Mouse (Mus musculus): ENCODE results near the gene Abcb1b. TPM values are rescaled to one million over a fixed set of nuclear protein-coding genes. Genes with fewer than 3 reads are reported as not detected.
A peak's percentile ranks its signal among the peaks of the same experiment; 100 is the strongest.
"Not testable (repeated sequence)": the region's sequence is repeated elsewhere in the genome, so short reads cannot be mapped to it uniquely, and the experiment has no call there.

The Abcb1b gene
- total RNA-seq (2022), result 1,000 to 10,000 TPM; 1,058 to 3,817 (median 2,151) TPM

DNA sequence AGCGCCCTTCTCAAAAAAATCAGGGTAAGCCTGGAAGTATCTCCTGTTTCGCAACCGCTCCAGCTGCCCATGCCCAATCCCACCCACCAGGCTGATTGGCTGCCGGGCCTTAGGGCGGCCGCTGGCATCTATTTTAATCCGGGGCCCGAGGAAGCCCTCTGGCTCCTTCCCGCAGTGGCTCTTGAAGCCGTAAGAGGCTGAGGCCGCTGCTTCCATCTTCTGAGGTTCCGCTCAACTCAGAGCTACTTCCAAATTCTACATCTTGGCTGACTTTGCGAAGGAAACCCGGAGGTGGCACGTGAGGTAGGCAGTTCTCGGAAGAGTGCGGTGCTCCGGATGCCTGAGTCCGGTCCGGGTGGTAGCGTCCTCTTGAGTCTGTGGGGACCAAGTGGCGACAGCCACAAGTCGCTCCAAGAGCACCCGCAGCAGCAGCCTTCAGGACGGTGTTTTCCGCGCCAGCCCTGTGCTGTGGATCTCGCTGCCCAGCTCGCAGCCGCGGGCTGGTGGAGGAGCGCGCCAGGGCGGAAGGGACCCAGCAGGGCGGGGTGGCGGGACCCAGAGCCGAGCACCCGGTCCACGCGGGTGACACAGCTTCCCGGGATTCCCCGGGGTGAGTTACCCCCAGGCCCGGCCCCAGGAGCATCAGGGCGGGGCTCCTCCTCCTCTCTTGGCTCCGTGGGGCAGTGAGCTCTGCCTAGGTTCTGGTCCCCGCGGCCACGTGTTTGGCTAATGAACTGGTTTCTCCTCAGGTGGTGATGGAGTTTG, at the start of gene Abcb1b:
TSS of gene Abcb1b (plus strand) at position 161 of the 765 bp plus-strand sequence.
- peak; percentile 81 for DNase-seq

DNA sequence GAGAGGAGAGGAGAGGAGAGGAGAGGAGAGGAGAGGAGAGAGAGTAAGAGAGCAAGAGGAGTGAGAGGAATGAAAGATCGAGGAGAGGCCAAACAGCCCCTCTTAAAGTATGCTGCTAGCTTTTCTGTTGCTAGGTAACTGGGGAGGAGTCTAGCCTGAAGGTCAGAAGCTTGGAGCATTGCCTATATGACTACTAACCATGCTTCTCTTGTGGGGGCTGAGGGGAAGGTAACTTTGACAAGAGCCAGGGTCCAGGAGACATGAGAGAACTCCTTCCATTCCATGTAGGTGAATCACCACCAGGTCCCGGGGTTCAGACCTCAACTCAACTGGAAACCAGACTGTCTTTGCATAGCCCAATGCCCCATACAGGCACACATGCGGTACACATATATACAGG, 25.1 kb upstream of the Abcb1b start:
- no peak for DNase-seq

- DNase-seq, result peak; percentile 71
These were observed 19.6 kb upstream of the Abcb1b start for GRCm38 (mm10) chr5:8778311-8778710.

GRCm38 (mm10) chr5:8778751-8779150, 19.2 kb upstream of the Abcb1b start:
- DNase-seq, result peak; percentile 62

GRCm38 (mm10) chr5:8792281-8792680, 5.7 kb upstream of the Abcb1b start:
- DNase-seq, result no peak

DNA sequence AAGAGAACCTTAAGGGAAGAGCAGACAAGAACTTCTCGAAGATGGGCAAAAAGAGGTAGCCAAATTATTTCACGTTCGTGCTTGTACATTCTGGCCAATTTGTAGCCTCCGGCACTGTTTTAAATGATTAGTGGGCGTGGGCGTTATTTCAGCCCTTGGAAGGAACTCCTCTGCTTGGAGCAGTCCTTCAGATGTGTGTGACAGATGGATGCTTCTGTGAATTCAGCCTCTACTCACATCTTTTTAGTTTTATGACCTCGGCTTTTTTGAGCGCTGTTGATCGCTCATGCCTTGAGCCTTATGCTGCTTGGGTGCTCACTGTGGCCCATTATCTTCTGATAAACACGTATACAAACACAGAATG, 787 bp downstream of the Abcb1b start:
- no peak for DNase-seq

- no peak for DNase-seq
These were observed 7.8 kb downstream of the Abcb1b start for GRCm38 (mm10) chr5:8805742-8806141.

DNA sequence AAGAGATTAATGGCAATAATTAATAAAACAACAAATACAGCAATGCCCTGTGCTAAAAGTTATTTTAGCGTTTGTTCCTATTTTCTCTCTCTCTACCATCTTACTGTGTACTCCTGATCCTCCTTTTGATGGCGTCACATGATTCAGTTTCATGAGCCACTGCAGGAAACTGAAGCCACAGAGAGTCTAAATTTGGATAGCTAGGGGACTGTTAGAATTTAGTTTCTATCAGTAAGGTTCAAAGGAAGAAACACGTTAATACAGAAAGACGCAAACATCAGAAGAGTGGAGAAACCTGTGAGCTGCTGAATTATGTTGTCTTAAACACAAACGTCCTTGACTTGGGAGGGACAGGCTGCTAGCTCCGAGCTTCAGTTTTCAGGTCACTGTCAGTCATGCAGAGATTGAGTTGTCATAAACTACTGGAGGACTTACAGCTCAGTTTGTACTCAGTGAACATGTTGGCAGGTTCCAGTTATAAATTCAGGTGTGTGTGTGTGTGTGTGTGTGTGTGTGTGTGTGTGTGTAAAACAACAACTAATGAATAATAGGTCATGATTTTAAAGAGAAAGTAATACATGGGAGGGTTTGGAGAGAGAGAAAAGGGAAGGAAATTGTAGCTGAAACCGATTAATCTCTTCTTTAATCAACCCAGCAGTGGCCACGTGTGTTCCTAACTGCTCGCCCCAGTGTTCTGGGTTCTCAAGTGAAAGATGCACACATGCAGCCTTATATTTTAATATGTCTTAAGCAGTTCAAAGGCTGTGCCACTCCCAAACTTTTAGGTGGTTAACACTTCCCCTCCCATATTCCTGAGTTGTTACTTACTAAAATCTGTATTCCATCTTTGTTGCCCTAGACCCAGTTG, 9.4 kb downstream of the Abcb1b start:
- DNase-seq, result no peak

DNA sequence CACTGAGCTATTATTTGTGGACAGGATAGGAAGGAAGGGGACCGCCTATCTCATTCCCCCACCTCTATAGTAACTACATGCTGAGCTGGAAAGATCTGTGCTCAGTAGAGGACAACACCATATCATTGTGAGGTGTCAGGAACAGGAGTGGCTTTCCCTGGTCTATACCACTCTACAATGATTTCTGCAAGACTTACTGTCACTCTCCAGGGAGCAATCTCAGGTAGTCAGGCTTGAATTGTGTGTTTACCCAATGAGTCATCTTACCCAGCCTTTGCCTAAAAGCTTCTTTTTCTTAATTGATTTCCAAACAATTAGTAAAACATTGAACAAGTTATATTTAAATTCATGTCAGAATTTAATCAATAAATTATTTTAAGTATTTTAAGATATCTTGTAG, 15.9 kb downstream of the Abcb1b start:
- no peak for DNase-seq

DNA sequence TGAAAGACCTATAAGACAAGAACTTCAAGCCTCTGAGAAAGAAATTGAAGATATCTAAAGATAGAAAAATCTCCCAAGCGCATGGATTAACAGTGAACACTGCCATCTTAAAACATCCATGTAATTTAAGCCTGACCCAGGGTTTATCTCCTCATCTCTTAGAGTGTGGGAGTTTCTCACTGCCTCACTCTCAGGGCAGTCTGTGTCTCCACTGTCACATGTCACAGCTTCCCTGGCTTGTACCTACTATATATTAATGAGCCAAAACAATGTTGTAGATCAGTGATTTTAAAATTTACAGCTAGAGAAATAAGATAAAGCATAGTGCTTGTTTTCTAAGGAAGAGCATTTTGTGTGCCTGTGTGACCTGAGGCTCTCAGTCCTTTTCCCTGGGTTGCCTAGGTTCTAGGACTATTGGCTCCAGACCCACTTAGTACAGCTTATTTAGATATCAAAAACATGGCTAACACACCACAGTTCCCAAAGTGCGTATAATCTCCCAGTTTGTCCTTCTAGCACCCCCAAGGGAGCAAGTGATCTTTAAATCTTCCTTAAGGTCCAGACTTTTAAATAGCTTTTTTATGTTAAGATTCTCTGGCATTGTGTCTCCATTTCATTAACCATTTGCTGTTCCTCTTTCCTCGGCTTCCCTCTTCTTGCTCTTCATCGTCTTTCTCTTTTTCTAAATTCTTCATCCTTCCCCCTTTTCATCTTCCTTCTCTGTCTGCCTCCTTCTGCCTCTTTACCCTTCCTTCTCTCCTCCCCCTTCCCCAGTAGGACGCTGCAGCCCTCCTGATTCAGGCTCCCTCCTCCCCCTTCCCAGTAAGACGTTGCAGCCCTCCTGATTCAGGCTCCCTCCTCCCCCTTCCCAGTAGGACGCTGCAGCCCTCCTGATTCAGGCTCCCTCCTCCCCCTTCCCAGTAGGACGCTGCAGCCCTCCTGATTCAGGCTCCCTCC, 22.0 kb downstream of the Abcb1b start:
- no peak for DNase-seq

- not testable (repeated sequence) for DNase-seq
These were observed 22.7 kb downstream of the Abcb1b start for GRCm38 (mm10) chr5:8820592-8821104.

DNA sequence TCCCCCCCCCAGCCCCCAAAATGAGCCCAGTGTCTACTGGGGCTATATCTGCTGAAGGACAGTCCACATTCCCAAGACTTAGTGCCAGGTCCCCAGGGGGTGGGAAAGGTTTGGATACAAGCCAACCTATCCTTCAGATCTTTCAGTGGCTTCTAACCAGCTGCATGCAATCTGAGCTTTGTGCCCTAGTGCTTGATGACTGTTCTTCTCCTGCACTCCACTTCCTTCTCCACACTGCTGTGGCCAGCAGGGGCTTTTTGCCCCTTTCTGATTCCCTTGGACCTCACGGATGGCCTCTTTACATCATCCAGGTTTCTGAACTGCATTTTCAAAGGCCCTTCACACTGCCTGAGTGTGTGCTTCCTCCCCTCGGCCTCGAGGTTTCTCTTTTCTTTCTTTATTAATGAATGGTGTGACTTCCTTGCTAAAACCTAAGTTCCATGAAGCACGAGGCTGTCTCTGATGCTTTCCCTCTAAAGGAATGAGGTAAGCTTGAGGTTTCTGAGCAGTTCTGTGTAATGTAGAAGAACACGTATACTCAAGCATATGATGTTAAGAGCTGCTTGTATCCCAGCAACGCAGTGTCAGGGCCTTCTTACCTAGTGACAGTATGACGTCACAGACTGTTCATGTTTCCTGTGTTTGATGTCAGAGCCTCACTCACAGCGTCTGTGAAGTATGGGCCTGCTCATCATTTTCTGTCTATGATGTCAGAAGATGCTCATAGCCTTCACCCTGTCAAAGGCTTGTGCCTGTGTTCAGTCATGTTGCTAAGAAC, 40.9 kb downstream of the Abcb1b start:
- DNase-seq, result no peak

- DNase-seq, result no peak
These were observed 41.7 kb downstream of the Abcb1b start for GRCm38 (mm10) chr5:8839651-8840050.

- DNase-seq, result peak; percentile 26
These were observed 42.9 kb downstream of the Abcb1b start for GRCm38 (mm10) chr5:8840887-8841286.

- no peak for DNase-seq
These were observed 44.9 kb downstream of the Abcb1b start for GRCm38 (mm10) chr5:8842815-8843214.

- not testable (repeated sequence) for DNase-seq
These were observed 50.9 kb downstream of the Abcb1b start for GRCm38 (mm10) chr5:8848607-8849575.

- no peak for DNase-seq
These were observed 52.9 kb downstream of the Abcb1b start for GRCm38 (mm10) chr5:8850851-8851250.

GRCm38 (mm10) chr5:8857201-8857600, 59.3 kb downstream of the Abcb1b start:
- no peak for DNase-seq

DNA sequence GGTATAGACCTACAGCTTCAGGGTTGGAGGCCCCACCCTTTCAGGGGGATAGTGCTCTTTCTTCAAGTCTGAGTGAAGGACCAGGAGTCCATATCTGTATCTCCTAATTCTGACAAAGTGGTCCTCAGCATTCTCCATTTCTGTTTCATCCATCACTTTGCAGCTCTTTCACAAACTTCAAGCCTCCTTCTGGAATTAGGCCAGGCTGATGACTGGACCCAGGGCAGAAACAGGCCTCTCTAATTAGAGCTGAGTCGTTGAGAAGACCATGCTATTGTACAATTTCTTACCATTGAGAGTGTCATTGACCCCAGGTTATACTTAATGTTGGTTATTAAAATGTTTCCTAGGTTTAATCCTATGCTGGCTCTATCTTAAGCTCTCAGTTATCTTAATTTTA, 63.9 kb downstream of the Abcb1b start:
- DNase-seq, result no peak
